Mouse (Mus musculus): ENCODE data around the gene Zfand6. TPM values are rescaled to one million over a fixed set of nuclear protein-coding genes. Genes with fewer than 3 reads are reported as not detected.

Gene Zfand6
- polyA plus RNA-seq, 1 experiment = 20.0 TPM

GRCm38 (mm10) chr7:84673103-84673502 is 16.7 kb downstream of the Zfand6 start:
- Histone ChIP-seq H3K27me3 (ENCODE audit: control insufficient read depth, insufficient read depth, insufficient read length) (no peaks in the 10 kb centered on the region), H3K36me3 (ENCODE audit: control insufficient read depth, insufficient read depth) (no peaks in the 10 kb centered on the region), H3ac (ENCODE audit: control insufficient read depth, insufficient read length, low read depth) (no peak overlapping the region), H3K79me3 (ENCODE audit: low read depth) (peaks cover 29% of the 10 kb centered on the region), H3K4me3 (ENCODE audit: insufficient read depth, poor library complexity, severe bottlenecking) (no peak overlapping the region), H3K79me2 (ENCODE audit: control insufficient read depth, insufficient read depth) (peaks cover 87% of the 10 kb centered on the region)
- TF ChIP-seq MAX (IDR thresholded peaks at IDR 0.05) (no peak), FOSL1 (IDR thresholded peaks at IDR 0.05; ENCODE audit: insufficient read depth, low read length, poor library complexity, severe bottlenecking) (no peak), CTCF (IDR thresholded peaks at IDR 0.05; ENCODE audit: control insufficient read depth, insufficient read depth, insufficient read length) (no peak), USF1 (IDR thresholded peaks at IDR 0.05; ENCODE audit: low read depth) (no peak), MYOD1 (IDR thresholded peaks at IDR 0.05; ENCODE audit: control insufficient read depth, insufficient read length, low read depth) (no peak), MYOG (IDR thresholded peaks at IDR 0.05; ENCODE audit: control insufficient read depth, extremely low read depth, insufficient read length) (no peak), CEBPB (IDR thresholded peaks at IDR 0.05; ENCODE audit: low read depth) (no peak)

GRCm38 (mm10) chr7:84669554-84670152 is 20.1 kb downstream of the Zfand6 start:
- no peaks in the 10 kb centered on the region for H3K27me3 ChIP-seq (ENCODE audit: control insufficient read depth, insufficient read depth, insufficient read length)
- peaks cover 12% of the 10 kb centered on the region for H3K79me3 ChIP-seq (ENCODE audit: low read depth)
- H3K4me3 ChIP-seq (ENCODE audit: insufficient read depth, poor library complexity, severe bottlenecking) = no peak overlapping the region
- H3K79me2 ChIP-seq (ENCODE audit: control insufficient read depth, insufficient read depth) = peaks cover 52% of the 10 kb centered on the region
- TF ChIP-seq CTCF (IDR thresholded peaks at IDR 0.05; ENCODE audit: control insufficient read depth, insufficient read depth, insufficient read length) = no peak
- TF ChIP-seq MAX (IDR thresholded peaks at IDR 0.05) = no peak
- TF ChIP-seq MYOG (IDR thresholded peaks at IDR 0.05; ENCODE audit: control insufficient read depth, extremely low read depth, insufficient read length) = no peak
- no peak for TF ChIP-seq USF1 (IDR thresholded peaks at IDR 0.05; ENCODE audit: low read depth)
- TF ChIP-seq MYOD1 (IDR thresholded peaks at IDR 0.05; ENCODE audit: control insufficient read depth, insufficient read length, low read depth) = no peak
- no peak for TF ChIP-seq FOSL1 (IDR thresholded peaks at IDR 0.05; ENCODE audit: insufficient read depth, low read length, poor library complexity, severe bottlenecking)
- no peak for TF ChIP-seq CEBPB (IDR thresholded peaks at IDR 0.05; ENCODE audit: low read depth)
- H3K36me3 ChIP-seq (ENCODE audit: control insufficient read depth, insufficient read depth) = no peaks in the 10 kb centered on the region
- no peak overlapping the region for H3ac ChIP-seq (ENCODE audit: control insufficient read depth, insufficient read length, low read depth)

- TF ChIP-seq CTCF (IDR thresholded peaks at IDR 0.05; ENCODE audit: control insufficient read depth, insufficient read depth, insufficient read length) (no peak), MYOD1 (IDR thresholded peaks at IDR 0.05; ENCODE audit: control insufficient read depth, insufficient read length, low read depth) (no peak), USF1 (IDR thresholded peaks at IDR 0.05; ENCODE audit: low read depth) (no peak), MYOG (IDR thresholded peaks at IDR 0.05; ENCODE audit: control insufficient read depth, extremely low read depth, insufficient read length) (no peak), FOSL1 (IDR thresholded peaks at IDR 0.05; ENCODE audit: insufficient read depth, low read length, poor library complexity, severe bottlenecking) (no peak), MAX (IDR thresholded peaks at IDR 0.05) (no peak), CEBPB (IDR thresholded peaks at IDR 0.05; ENCODE audit: low read depth) (no peak)
- H3K79me3 ChIP-seq (ENCODE audit: low read depth) = peaks cover 10% of the 10 kb centered on the region
- H3K27me3 ChIP-seq (ENCODE audit: control insufficient read depth, insufficient read depth, insufficient read length) = no peaks in the 10 kb centered on the region
- no peaks in the 10 kb centered on the region for H3K36me3 ChIP-seq (ENCODE audit: control insufficient read depth, insufficient read depth)
- H3ac ChIP-seq (ENCODE audit: control insufficient read depth, insufficient read length, low read depth) = no peak overlapping the region
- H3K4me3 ChIP-seq (ENCODE audit: insufficient read depth, poor library complexity, severe bottlenecking) = no peak overlapping the region
- H3K79me2 ChIP-seq (ENCODE audit: control insufficient read depth, insufficient read depth) = peaks cover 40% of the 10 kb centered on the region
Measured at GRCm38 (mm10) chr7:84667946-84668345, 21.8 kb downstream of the Zfand6 start.

- no peak for TF ChIP-seq CEBPB (IDR thresholded peaks at IDR 0.05; ENCODE audit: low read depth)
- TF ChIP-seq FOSL1 (IDR thresholded peaks at IDR 0.05; ENCODE audit: insufficient read depth, low read length, poor library complexity, severe bottlenecking) = no peak
- no peak for TF ChIP-seq MYOG (IDR thresholded peaks at IDR 0.05; ENCODE audit: control insufficient read depth, extremely low read depth, insufficient read length)
- TF ChIP-seq CTCF (IDR thresholded peaks at IDR 0.05; ENCODE audit: control insufficient read depth, insufficient read depth, insufficient read length) = no peak
- no peak overlapping the region for H3ac ChIP-seq (ENCODE audit: control insufficient read depth, insufficient read length, low read depth)
- no peaks in the 10 kb centered on the region for H3K27me3 ChIP-seq (ENCODE audit: control insufficient read depth, insufficient read depth, insufficient read length)
- peaks cover 8% of the 10 kb centered on the region for H3K36me3 ChIP-seq (ENCODE audit: control insufficient read depth, insufficient read depth)
- no peaks in the 10 kb centered on the region for H3K79me2 ChIP-seq (ENCODE audit: control insufficient read depth, insufficient read depth)
- H3K4me3 ChIP-seq (ENCODE audit: insufficient read depth, poor library complexity, severe bottlenecking) = no peak overlapping the region
- H3K79me3 ChIP-seq (ENCODE audit: low read depth) = no peaks in the 10 kb centered on the region
Measured at GRCm38 (mm10) chr7:84652740-84653139, 37.0 kb downstream of the Zfand6 start.

- Histone ChIP-seq H3K79me3 (ENCODE audit: low read depth) (peaks cover under 1% of the 10 kb centered on the region), H3K79me2 (ENCODE audit: control insufficient read depth, insufficient read depth) (no peaks in the 10 kb centered on the region), H3K27me3 (ENCODE audit: control insufficient read depth, insufficient read depth, insufficient read length) (no peaks in the 10 kb centered on the region), H3ac (ENCODE audit: control insufficient read depth, insufficient read length, low read depth) (no peak overlapping the region), H3K36me3 (ENCODE audit: control insufficient read depth, insufficient read depth) (peaks cover 9% of the 10 kb centered on the region), H3K4me3 (ENCODE audit: insufficient read depth, poor library complexity, severe bottlenecking) (no peak overlapping the region)
- no peak for TF ChIP-seq CEBPB (IDR thresholded peaks at IDR 0.05; ENCODE audit: low read depth)
- no peak for TF ChIP-seq MYOG (IDR thresholded peaks at IDR 0.05; ENCODE audit: control insufficient read depth, extremely low read depth, insufficient read length)
- no peak for TF ChIP-seq CTCF (IDR thresholded peaks at IDR 0.05; ENCODE audit: control insufficient read depth, insufficient read depth, insufficient read length)
- no peak for TF ChIP-seq MYOD1 (IDR thresholded peaks at IDR 0.05; ENCODE audit: control insufficient read depth, insufficient read length, low read depth)
- no peak for TF ChIP-seq USF1 (IDR thresholded peaks at IDR 0.05; ENCODE audit: low read depth)
- TF ChIP-seq FOSL1 (IDR thresholded peaks at IDR 0.05; ENCODE audit: insufficient read depth, low read length, poor library complexity, severe bottlenecking) = no peak
- TF ChIP-seq MAX (IDR thresholded peaks at IDR 0.05) = no peak
Measured at GRCm38 (mm10) chr7:84651987-84652321, 37.8 kb downstream of the Zfand6 start.
